Mouse (Mus musculus): ENCODE measurements at regions not wholly inside any gene's neighbourhood (a gene's known extent, or its start where the extent isn't known, plus 50 kb on each side); places are given as distances from the start of the nearest gene placed in this dataset.

GRCm38 (mm10) chr10:96924722-96925121 lies 307.9 kb downstream of the Btg1 start:
- TF ChIP-seq CTCF (IDR thresholded peaks at IDR 0.05; ENCODE audit: extremely low read depth, insufficient read depth, insufficient read length, insufficient replicate concordance) = no peak
- no peak for TF ChIP-seq POLR2A (IDR thresholded peaks at IDR 0.05; ENCODE audit: low read depth, low read length)
